Mouse (Mus musculus) megakaryocyte, embryonic 14.5 days (primary cell): ENCODE data around the gene Zswim1. TPM values are rescaled to one million over a fixed set of nuclear protein-coding genes. Genes with fewer than 3 reads are reported as not detected.
"Not testable (repeated sequence)": the region's sequence is repeated elsewhere in the genome, so short reads cannot be mapped to it uniquely, and the experiment has no call there.

ENCODE experiments used
- H3K27me3 ChIP-seq: replicated peaks from 2 replicates; pipeline ENCODE3; 2012; ENCODE audit warnings: inconsistent platforms
- H3K36me3 ChIP-seq: replicated peaks from 2 replicates; pipeline ENCODE3; 2012; ENCODE audit warnings: low read length, inconsistent platforms, mixed read lengths
- H3K4me1 ChIP-seq: 2 replicates; pipeline ENCODE4 v1.6.1; 2012; ENCODE audit warnings: inconsistent platforms
- H3K4me3 ChIP-seq: replicated peaks from 2 replicates; pipeline ENCODE3; 2012; ENCODE audit warnings: moderate library complexity, mild to moderate bottlenecking, inconsistent platforms
- H3K9me3 ChIP-seq: 2 replicates; pipeline ENCODE4 v1.6.1; 2012; ENCODE audit warnings: inconsistent platforms
- FLI1 ChIP-seq: IDR thresholded peaks from 2 replicates; pipeline ENCODE4 v1.6.1; 2012; ENCODE audit warnings: low read length, inconsistent platforms, mixed read lengths
- GATA1 ChIP-seq: IDR thresholded peaks from 3 replicates; pipeline ENCODE4 v1.6.1; 2012; ENCODE audit warnings: mixed read lengths, low read length, inconsistent platforms, borderline replicate concordance
- polyA plus RNA-seq: library from polyadenylated mRNA; stranded (reverse); fragments of >175 nt; gene quantifications from 2 replicates; pipeline ENCODE4 v1.2.3, GENCODE M21; 2012; ENCODE audit warnings: low replicate concordance; ENCODE audit not compliant: insufficient read depth

The Zswim1 gene
- polyA plus RNA-seq, 1 experiment = 15.6 TPM

GRCm38 (mm10) chr2:164861094-164861493, 38.6 kb downstream of the Zswim1 start:
- TF ChIP-seq FLI1 (no peak), GATA1 (no peak)
- H3K36me3 ChIP-seq = no peaks in the 10 kb centered on the region
- peaks cover 3% of the 10 kb centered on the region; the same call in 1 of the 2 replicates for H3K9me3 ChIP-seq
- peaks cover 60% of the 10 kb centered on the region for H3K4me1 ChIP-seq
- peaks cover 59% of the 10 kb centered on the region for H3K27me3 ChIP-seq
- H3K4me3 ChIP-seq = no peak overlapping the region

GRCm38 (mm10) chr2:164862179-164862861, 39.8 kb downstream of the Zswim1 start:
- TF ChIP-seq GATA1 = no peak
- no peak for TF ChIP-seq FLI1
- H3K27me3 ChIP-seq = peaks cover 46% of the 10 kb centered on the region
- no peak overlapping the region for H3K4me3 ChIP-seq
- peaks cover 3% of the 10 kb centered on the region; the same call in 1 of the 2 replicates for H3K9me3 ChIP-seq
- H3K36me3 ChIP-seq = no peaks in the 10 kb centered on the region
- H3K4me1 ChIP-seq = peaks cover 56% of the 10 kb centered on the region

DNA sequence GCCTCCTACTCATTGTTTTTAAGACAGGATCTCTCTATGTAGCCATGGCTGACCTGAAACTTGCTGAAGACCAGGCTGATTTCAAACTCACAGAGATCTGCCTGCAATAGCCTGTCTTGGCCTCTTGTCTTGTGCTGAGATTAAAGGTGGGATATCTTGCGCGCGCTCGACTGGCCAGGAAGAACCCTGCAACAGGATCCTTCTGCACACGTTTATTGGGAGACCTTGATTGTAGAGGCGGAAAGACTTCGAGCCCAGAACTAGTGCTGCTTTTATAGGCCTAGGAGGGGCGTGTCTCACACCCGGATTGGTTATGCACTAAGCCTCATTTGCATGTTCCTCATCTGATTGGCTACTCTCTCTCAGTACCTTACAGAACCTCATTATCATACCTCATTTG, 40.9 kb downstream of the Zswim1 start:
- Histone ChIP-seq H3K4me1 (peaks cover 47% of the 10 kb centered on the region), H3K27me3 (peaks cover 35% of the 10 kb centered on the region)
- H3K4me3 ChIP-seq, H3K9me3 ChIP-seq, H3K36me3 ChIP-seq: not testable (repeated sequence)

DNA sequence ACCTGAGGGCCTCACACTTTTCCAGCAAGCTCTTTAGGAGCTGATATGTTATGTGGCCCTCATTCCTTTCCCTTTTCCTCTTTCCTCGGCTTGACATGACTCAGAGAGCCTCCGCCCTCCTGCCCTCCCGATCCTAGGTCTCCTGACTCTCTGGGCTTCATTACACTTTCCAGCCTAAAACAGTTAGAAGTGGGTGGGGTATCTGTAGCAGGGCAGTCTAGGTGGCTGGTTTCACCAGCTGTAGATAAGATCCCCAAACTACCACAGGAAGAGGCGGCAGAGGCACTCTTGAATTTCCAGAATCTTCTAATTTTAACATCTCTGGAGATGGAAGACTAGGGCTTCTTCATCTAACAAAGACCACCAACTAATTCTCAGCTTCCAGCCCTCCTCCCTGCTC, 42.1 kb downstream of the Zswim1 start:
- peaks cover 7% of the 10 kb centered on the region for H3K9me3 ChIP-seq
- H3K36me3 ChIP-seq = peaks cover 3% of the 10 kb centered on the region
- H3K4me1 ChIP-seq = peaks cover 35% of the 10 kb centered on the region
- H3K27me3 ChIP-seq = peaks cover 25% of the 10 kb centered on the region
- TF ChIP-seq GATA1 (no peak), FLI1 (no peak)
- H3K4me3 ChIP-seq = no peak overlapping the region

DNA sequence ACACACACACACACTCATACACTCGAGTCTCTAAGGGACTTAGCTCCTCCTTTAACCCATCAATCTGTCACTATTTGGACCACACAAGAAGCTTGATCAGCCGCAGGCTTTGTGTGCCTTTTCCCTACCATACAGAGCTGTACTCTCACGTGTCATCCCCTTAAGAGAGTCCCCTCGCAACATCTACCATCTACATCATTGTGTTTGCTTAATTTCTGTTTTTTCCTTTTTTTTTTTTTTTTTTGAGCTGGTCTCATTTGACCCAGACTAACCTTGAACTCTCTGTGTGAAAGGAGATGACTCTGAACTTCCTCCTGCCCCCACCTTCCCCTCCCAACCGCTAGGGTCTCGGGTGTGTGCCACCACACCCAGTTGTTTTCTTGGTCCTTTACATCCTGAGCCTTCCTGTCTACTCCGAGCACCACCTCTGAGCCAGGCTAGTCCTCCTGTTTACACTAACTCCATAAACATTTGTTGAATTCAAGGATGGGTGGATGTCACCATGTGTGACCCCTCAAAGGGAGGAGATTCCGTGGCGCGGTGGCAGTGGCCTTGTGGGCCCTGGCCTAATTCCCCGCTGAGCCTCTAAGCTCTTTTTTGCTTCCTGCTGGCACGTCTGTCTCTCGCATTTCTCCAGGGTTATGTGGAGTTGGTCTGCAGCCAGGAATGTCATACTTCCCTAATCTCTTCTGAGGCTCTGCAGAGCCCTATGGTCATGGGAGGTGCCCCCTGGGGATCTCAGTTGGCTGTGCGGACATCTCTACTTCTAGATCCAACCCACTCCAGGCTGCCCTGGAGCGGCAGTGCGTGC, 44.5 kb downstream of the Zswim1 start:
- Histone ChIP-seq H3K9me3 (peaks cover 7% of the 10 kb centered on the region), H3K36me3 (peaks cover 3% of the 10 kb centered on the region), H3K4me1 (peaks cover 24% of the 10 kb centered on the region), H3K4me3 (no peak overlapping the region), H3K27me3 (peaks cover 5% of the 10 kb centered on the region)
- TF ChIP-seq FLI1 (no peak), GATA1 (no peak)

DNA sequence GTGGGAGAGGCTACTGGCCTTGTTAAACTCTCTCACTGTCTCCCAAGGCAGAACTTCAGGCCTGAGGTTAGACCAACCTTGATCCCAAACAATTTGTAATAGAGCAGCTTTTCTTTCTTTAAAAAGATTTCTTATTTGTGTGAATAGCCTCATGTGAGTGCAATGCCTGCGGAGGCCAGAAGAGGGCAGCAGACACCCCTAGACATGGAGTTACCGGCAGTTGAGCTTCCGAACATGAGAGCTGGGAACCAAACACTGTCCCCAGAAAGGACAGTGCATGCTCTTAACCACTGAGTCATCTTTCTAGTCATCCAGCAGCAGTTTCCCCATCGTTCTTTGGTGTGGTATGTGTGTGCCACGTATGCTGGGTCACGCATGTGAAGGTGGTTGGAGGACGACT, 45.1 kb downstream of the Zswim1 start:
- Histone ChIP-seq H3K36me3 (peaks cover 3% of the 10 kb centered on the region), H3K9me3 (peaks cover 7% of the 10 kb centered on the region), H3K4me1 (peaks cover 18% of the 10 kb centered on the region), H3K4me3 (no peak overlapping the region), H3K27me3 (peaks cover 2% of the 10 kb centered on the region)
- TF ChIP-seq GATA1 (no peak), FLI1 (no peak)

- peaks cover 3% of the 10 kb centered on the region for H3K36me3 ChIP-seq
- peaks cover 2% of the 10 kb centered on the region for H3K27me3 ChIP-seq
- TF ChIP-seq FLI1 (no peak), GATA1 (no peak)
- no peak overlapping the region for H3K4me3 ChIP-seq
- H3K4me1 ChIP-seq = peaks cover 18% of the 10 kb centered on the region
- H3K9me3 ChIP-seq = peaks cover 4% of the 10 kb centered on the region
These were observed 46.0 kb downstream of the Zswim1 start for GRCm38 (mm10) chr2:164868491-164868890.

GRCm38 (mm10) chr2:164871602-164872303, 49.3 kb downstream of the Zswim1 start:
- Histone ChIP-seq H3K9me3 (peaks cover 4% of the 10 kb centered on the region), H3K4me1 (peaks cover 34% of the 10 kb centered on the region), H3K36me3 (peaks cover 3% of the 10 kb centered on the region), H3K4me3 (no peak overlapping the region), H3K27me3 (no peaks in the 10 kb centered on the region)
- TF ChIP-seq GATA1 (no peak), FLI1 (no peak)

DNA sequence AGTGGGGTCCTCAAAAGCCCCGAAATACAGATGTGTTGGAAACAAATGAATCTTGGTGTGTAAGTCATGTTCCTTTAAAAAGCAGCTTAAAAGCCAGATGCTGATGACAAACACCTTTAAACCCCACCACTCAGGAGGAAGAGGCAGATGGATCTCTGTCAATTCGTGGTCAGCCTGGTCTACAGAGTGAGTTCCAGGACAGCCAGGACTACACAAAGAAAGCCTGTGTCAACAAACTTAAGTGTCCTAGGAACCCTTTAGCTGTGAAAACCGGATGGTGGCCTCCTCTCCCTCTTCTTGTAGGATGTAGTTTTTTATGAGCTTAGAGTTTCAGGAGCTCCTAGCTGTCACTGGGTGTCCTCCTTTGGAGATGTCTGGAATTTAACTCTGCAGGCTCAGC, 51.1 kb downstream of the Zswim1 start:
- TF ChIP-seq FLI1 (no peak), GATA1 (no peak)
- Histone ChIP-seq H3K4me3 (peak overlapping the region; percentile 38), H3K9me3 (no peaks in the 10 kb centered on the region), H3K36me3 (peaks cover 6% of the 10 kb centered on the region), H3K4me1 (peaks cover 41% of the 10 kb centered on the region), H3K27me3 (no peaks in the 10 kb centered on the region)

GRCm38 (mm10) chr2:164874239-164874769, 51.8 kb downstream of the Zswim1 start:
- Histone ChIP-seq H3K9me3 (no peaks in the 10 kb centered on the region), H3K4me1 (peaks cover 43% of the 10 kb centered on the region), H3K4me3 (peak overlapping the region; percentile 50)

GRCm38 (mm10) chr2:164875648-164876047, 53.2 kb downstream of the Zswim1 start:
- not testable (repeated sequence) for H3K4me3 ChIP-seq, H3K36me3 ChIP-seq, H3K27me3 ChIP-seq, H3K9me3 ChIP-seq
- H3K4me1 ChIP-seq = peaks cover 46% of the 10 kb centered on the region

More at GRCm38 (mm10) chr2:164874239-164874769, 51.8 kb downstream of the Zswim1 start:
- H3K36me3 ChIP-seq = peaks cover 6% of the 10 kb centered on the region
- TF ChIP-seq FLI1 (no peak), GATA1 (no peak)
- H3K27me3 ChIP-seq = no peaks in the 10 kb centered on the region
